Mouse (Mus musculus): ENCODE results near the gene Vps26a.

GRCm38 (mm10) chr10:62534509-62534908, 47.9 kb upstream of the Vps26a start:
- no peak for TF ChIP-seq TAL1 (conservative IDR thresholded peaks at IDR 0.05; ENCODE audit: low read depth, low read length)
- TF ChIP-seq CTCF (IDR thresholded peaks at IDR 0.05; ENCODE audit: low read depth, low read length), result no peak
- no peak for TF ChIP-seq POLR2AphosphoS5 (IDR thresholded peaks at IDR 0.05; ENCODE audit: insufficient replicate concordance, low read depth, low read length)
